Mouse (Mus musculus) forebrain, embryonic 14.5 days (tissue): ENCODE measurements around the gene Ankrd33b. TPM values are rescaled to one million over a fixed set of nuclear protein-coding genes. Genes with fewer than 3 reads are reported as not detected.

Experiments used
- ATAC-seq: fragments of 200-750 bp; cut with Nextera tagmentation; 2 replicates; pipeline ENCODE4 v1.8.0; 2017; ENCODE audit warnings: mild to moderate bottlenecking, moderate library complexity
- DNase-seq: peaks from one replicate; pipeline ENCODE4 v3.0.0-alpha.2; 2015; ENCODE audit warnings: low spot score
- H3K27ac ChIP-seq: fragments of 300-500 bp; sonication (generic); 2 replicates; pipeline ENCODE4 v1.5.1; 2014; ENCODE audit warnings: low read depth, mild to moderate bottlenecking, control low read depth, low read length, moderate library complexity
- H3K27me3 ChIP-seq: fragments of 300-500 bp; sonication (generic); replicated peaks from 2 replicates; pipeline ENCODE4 v1.6.1; 2014; ENCODE audit warnings: low read length, control low read depth, mixed read lengths; ENCODE audit not compliant: control insufficient read depth, insufficient read depth
- H3K36me3 ChIP-seq: fragments of 300-500 bp; sonication (generic); 2 replicates; pipeline ENCODE4 v1.6.1; 2014; ENCODE audit warnings: low read length, control low read depth; ENCODE audit not compliant: control insufficient read depth, insufficient read depth
- H3K4me1 ChIP-seq: fragments of 300-500 bp; sonication (generic); 2 replicates; pipeline ENCODE4 v1.6.1; 2014; ENCODE audit warnings: antibody characterized with exemption, low read length, control low read depth; ENCODE audit not compliant: control insufficient read depth, insufficient read depth
- H3K4me2 ChIP-seq: fragments of 300-500 bp; sonication (generic); 2 replicates; pipeline ENCODE4 v1.6.1; 2014; ENCODE audit warnings: mild to moderate bottlenecking, control low read depth, low read length
- H3K4me3 ChIP-seq: fragments of 300-500 bp; sonication (generic); 2 replicates; pipeline ENCODE4 v1.5.1; 2014; ENCODE audit warnings: low read depth, low read length, control low read depth
- H3K9ac ChIP-seq: fragments of 300-500 bp; sonication (generic); 2 replicates; pipeline ENCODE4 v1.6.1; 2014; ENCODE audit warnings: mild to moderate bottlenecking, low read length, control low read depth, moderate library complexity
- H3K9me3 ChIP-seq: fragments of 300-500 bp; sonication (generic); replicated peaks from 2 replicates; pipeline ENCODE4 v1.6.1; 2016; ENCODE audit warnings: low read length, control low read depth, mixed read lengths; ENCODE audit not compliant: control insufficient read depth
- WGBS: fragments of 180-500 bp; shearing (Covaris S2); extraction: QIAGEN DNeasy Blood & Tissue Kit; methylation state at CpG from one replicate; pipeline ENCODE4 v1.1.7; 2014; 5-methylcytosine and 5-hydroxymethylcytosine counted together
- polyA plus RNA-seq: library from polyadenylated mRNA; unstranded; fragments of >200 nt; fragmentation: Nextera tagmentation; extraction: Ambion mirVana; gene quantifications from 2 replicates; pipeline ENCODE4 v1.2.1, GENCODE M21; 2014

Gene Ankrd33b
- polyA plus RNA-seq, 1 experiment from 2014 or later: 0.70 TPM

- Histone ChIP-seq H3K9ac (no peak overlapping the region), H3K4me1 (0 out of 2 replicates have a peak, but pooled peaks cover 3% of the 10 kb centered on the region), H3K4me2 (no peak overlapping the region), H3K36me3 (no peaks in the 10 kb centered on the region), H3K4me3 (no peak overlapping the region), H3K9me3 (no peaks in the 10 kb centered on the region), H3K27ac (no peak overlapping the region), H3K27me3 (no peaks in the 10 kb centered on the region)
- DNase-seq (no peak), ATAC-seq (no peak)
- WGBS: 82% methylated on average over 2 of the region's 2 CpGs
Measured at GRCm38 (mm10) chr15:31279120-31279519, 88.4 kb downstream of the Ankrd33b start.

GRCm38 (mm10) chr15:31278090-31278489, 89.4 kb downstream of the Ankrd33b start:
- Histone ChIP-seq H3K9me3 (no peaks in the 10 kb centered on the region), H3K4me1 (0 out of 2 replicates have a peak, but pooled peaks cover 3% of the 10 kb centered on the region), H3K4me3 (no peak overlapping the region), H3K27ac (no peak overlapping the region), H3K27me3 (no peaks in the 10 kb centered on the region), H3K4me2 (no peak overlapping the region), H3K36me3 (no peaks in the 10 kb centered on the region), H3K9ac (no peak overlapping the region)
- 43% methylated on average over 4 of the region's 4 CpGs for WGBS
- ATAC-seq: no peak
- DNase-seq: no peak

DNA sequence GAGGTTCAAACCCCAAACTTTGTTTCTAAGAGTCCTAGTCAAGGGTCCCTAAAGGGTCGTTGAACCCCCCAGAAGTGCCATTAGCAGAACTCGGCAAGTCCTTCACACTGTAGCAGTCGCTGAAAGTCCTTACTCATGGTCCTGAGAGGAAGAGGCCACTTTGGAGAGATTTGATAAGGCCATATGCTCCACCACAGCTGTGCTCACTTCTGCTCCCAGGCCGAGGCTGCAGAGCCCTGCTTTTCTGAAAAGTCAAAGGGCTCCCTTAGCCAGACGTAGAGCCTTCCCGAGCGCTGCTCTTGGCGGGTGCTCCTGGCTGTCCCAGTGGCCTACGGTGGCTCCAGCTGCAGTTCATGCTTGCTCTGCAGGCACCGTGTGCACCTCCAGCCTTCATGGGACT, 94.0 kb downstream of the Ankrd33b start:
- no peak overlapping the region for H3K4me2 ChIP-seq
- 82% methylated on average over 10 of the region's 10 CpGs for WGBS
- no peak for ATAC-seq
- no peak overlapping the region for H3K27ac ChIP-seq
- H3K4me3 ChIP-seq: no peak overlapping the region
- H3K36me3 ChIP-seq: no peaks in the 10 kb centered on the region
- no peaks in the 10 kb centered on the region for H3K9me3 ChIP-seq
- no peaks in the 10 kb centered on the region for H3K27me3 ChIP-seq
- 0 out of 2 replicates have a peak, but pooled peaks cover 3% of the 10 kb centered on the region for H3K4me1 ChIP-seq
- H3K9ac ChIP-seq: no peak overlapping the region
- no peak for DNase-seq

DNA sequence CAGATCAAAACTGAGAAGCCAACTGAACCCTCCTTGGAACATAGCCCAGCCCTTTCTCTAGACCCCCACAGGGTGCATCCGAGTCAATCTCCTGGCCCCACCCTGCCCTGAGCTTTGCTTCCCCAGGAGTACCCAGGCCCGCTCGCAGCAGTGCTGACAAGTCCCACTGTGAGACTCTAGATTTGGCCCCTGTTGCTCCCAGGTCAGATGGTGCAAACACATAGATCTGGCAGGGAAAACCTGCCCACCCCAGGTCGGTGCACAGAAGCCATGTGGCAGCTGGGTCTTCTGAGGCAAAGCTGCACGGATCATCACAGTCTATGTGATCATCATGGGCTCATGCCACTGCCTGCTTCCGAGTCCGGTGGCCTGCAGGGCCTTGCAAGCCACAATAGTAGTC, 94.8 kb downstream of the Ankrd33b start:
- Histone ChIP-seq H3K36me3 (no peaks in the 10 kb centered on the region), H3K4me1 (no peaks in the 10 kb centered on the region), H3K4me2 (no peak overlapping the region), H3K27ac (no peak overlapping the region), H3K27me3 (no peaks in the 10 kb centered on the region), H3K4me3 (no peak overlapping the region), H3K9ac (no peak overlapping the region), H3K9me3 (no peaks in the 10 kb centered on the region)
- 88% methylated on average over 7 of the region's 7 CpGs for WGBS
- no peak for DNase-seq
- ATAC-seq: no peak

- Histone ChIP-seq H3K9ac (no peak overlapping the region), H3K9me3 (no peaks in the 10 kb centered on the region), H3K4me3 (no peak overlapping the region), H3K36me3 (no peaks in the 10 kb centered on the region), H3K27ac (no peak overlapping the region), H3K4me2 (no peak overlapping the region), H3K4me1 (no peaks in the 10 kb centered on the region), H3K27me3 (no peaks in the 10 kb centered on the region)
- ATAC-seq (no peak), DNase-seq (no peak)
- 92% methylated on average over 4 of the region's 4 CpGs for WGBS
Measured at GRCm38 (mm10) chr15:31269558-31269957, 98.0 kb downstream of the Ankrd33b start.

GRCm38 (mm10) chr15:31268148-31268547, 99.4 kb downstream of the Ankrd33b start:
- H3K4me2 ChIP-seq: no peak overlapping the region
- no peak for ATAC-seq
- no peaks in the 10 kb centered on the region for H3K27me3 ChIP-seq
- WGBS: 87% methylated on average over 6 of the region's 6 CpGs
- H3K4me3 ChIP-seq: no peak overlapping the region
- H3K27ac ChIP-seq: no peak overlapping the region
- no peak for DNase-seq
- H3K9me3 ChIP-seq: no peaks in the 10 kb centered on the region
- no peaks in the 10 kb centered on the region for H3K4me1 ChIP-seq
- no peak overlapping the region for H3K9ac ChIP-seq
- no peaks in the 10 kb centered on the region for H3K36me3 ChIP-seq

GRCm38 (mm10) chr15:31265845-31266244, 101.7 kb downstream of the Ankrd33b start:
- Histone ChIP-seq H3K4me2 (no peak overlapping the region), H3K9me3 (no peaks in the 10 kb centered on the region), H3K27ac (no peak overlapping the region), H3K36me3 (no peaks in the 10 kb centered on the region), H3K4me3 (no peak overlapping the region), H3K9ac (no peak overlapping the region), H3K4me1 (no peaks in the 10 kb centered on the region), H3K27me3 (no peaks in the 10 kb centered on the region)
- ATAC-seq (no peak), DNase-seq (no peak)
- WGBS: 89% methylated on average over 12 of the region's 12 CpGs

DNA sequence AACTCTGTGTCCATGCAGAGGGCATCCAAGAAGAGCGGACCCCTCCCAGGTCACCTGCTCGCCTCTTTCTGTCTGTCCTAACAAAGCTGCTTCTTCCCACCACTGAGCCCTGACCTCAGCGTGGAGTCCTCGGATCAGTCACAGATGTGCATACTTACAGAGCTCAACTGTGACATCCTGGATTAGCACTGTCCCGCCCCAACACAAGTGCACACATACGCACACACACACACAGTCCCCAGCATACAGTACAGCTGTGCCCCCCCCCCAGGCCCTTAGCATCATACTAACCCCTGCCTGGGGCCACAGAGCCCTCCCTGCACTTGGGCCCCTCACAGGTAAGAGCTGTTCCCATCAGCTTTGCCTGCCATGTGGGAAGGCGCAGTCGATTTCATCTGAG, 102.1 kb downstream of the Ankrd33b start:
- no peaks in the 10 kb centered on the region for H3K4me1 ChIP-seq
- no peaks in the 10 kb centered on the region for H3K27me3 ChIP-seq
- H3K9me3 ChIP-seq: no peaks in the 10 kb centered on the region
- ATAC-seq: peak; percentile 35
- H3K4me2 ChIP-seq: no peak overlapping the region
- H3K36me3 ChIP-seq: no peaks in the 10 kb centered on the region
- no peak for DNase-seq
- no peak overlapping the region for H3K9ac ChIP-seq
- no peak overlapping the region for H3K4me3 ChIP-seq
- H3K27ac ChIP-seq: no peak overlapping the region
- 86% methylated on average over 8 of the region's 8 CpGs for WGBS

DNA sequence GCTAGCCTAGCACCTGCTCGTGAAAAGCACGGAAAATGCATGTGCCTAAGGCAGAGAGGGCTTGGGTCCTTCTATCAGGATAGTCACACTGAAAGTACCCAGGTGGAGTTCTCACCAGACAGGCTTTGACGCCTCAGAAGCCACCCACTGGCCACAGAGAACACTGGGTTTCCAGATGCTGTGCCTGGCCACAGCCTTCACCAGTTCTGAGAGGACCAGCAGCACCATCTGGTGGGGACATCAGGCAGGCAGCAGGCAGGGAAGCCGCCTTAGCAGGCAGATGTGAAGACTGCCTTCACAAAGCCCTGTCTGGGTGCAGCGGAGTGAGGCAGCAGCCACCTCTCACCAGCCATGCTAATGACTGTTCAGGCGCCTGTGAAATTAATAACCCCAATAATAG, 102.7 kb downstream of the Ankrd33b start:
- Histone ChIP-seq H3K4me3 (no peak overlapping the region), H3K27me3 (no peaks in the 10 kb centered on the region), H3K9me3 (no peaks in the 10 kb centered on the region), H3K36me3 (no peaks in the 10 kb centered on the region), H3K4me2 (no peak overlapping the region), H3K9ac (no peak overlapping the region), H3K27ac (no peak overlapping the region), H3K4me1 (no peaks in the 10 kb centered on the region)
- 33% methylated on average over 6 of the region's 6 CpGs for WGBS
- peak; percentile 89 for DNase-seq
- ATAC-seq: peak; percentile 90
